Mouse (Mus musculus): ENCODE results near the gene Nfic.

- TF ChIP-seq CTCF (IDR thresholded peaks at IDR 0.05; ENCODE audit: extremely low read depth, insufficient read length, insufficient replicate concordance, low read depth, low read length) = no peak
- TF ChIP-seq POLR2A (IDR thresholded peaks at IDR 0.05; ENCODE audit: low read depth, low read length) = no peak
Observed at GRCm38 (mm10) chr10:81421797-81422100, 33.7 kb downstream of the Nfic start.
